Mouse (Mus musculus) heart, embryonic 12.5 days (tissue): ENCODE data around the gene AU022252. TPM values are rescaled to one million over a fixed set of nuclear protein-coding genes. Genes with fewer than 3 reads are reported as not detected.

Experiments
- ATAC-seq: fragments of 200-750 bp; cut with Nextera tagmentation; 2 replicates; pipeline ENCODE4 v1.8.0; 2017; ENCODE audit warnings: moderate TSS enrichment, moderate library complexity; ENCODE audit not compliant: insufficient number of reproducible peaks, low FRiP score
- H3K27ac ChIP-seq: fragments of 300-500 bp; sonication (generic); 2 replicates; pipeline ENCODE4 v1.5.1; 2016; ENCODE audit warnings: mild to moderate bottlenecking, moderate library complexity; ENCODE audit not compliant: poor library complexity, severe bottlenecking
- H3K27me3 ChIP-seq: fragments of 300-500 bp; sonication (generic); replicated peaks from 2 replicates; pipeline ENCODE4 v1.6.1; 2016; ENCODE audit warnings: mild to moderate bottlenecking, moderate library complexity
- H3K36me3 ChIP-seq: fragments of 300-500 bp; sonication (generic); 2 replicates; pipeline ENCODE4 v1.6.1; 2016; ENCODE audit warnings: mild to moderate bottlenecking, moderate library complexity
- H3K4me1 ChIP-seq: fragments of 300-500 bp; sonication (generic); replicated peaks from 2 replicates; pipeline ENCODE4 v1.6.1; 2016; ENCODE audit warnings: mild to moderate bottlenecking
- H3K4me2 ChIP-seq: fragments of 300-500 bp; sonication (generic); 2 replicates; pipeline ENCODE4 v1.6.1; 2016; ENCODE audit warnings: mild to moderate bottlenecking, moderate library complexity
- H3K4me3 ChIP-seq: fragments of 300-500 bp; sonication (generic); 2 replicates; pipeline ENCODE4 v1.5.1; 2016; ENCODE audit warnings: mild to moderate bottlenecking
- H3K9ac ChIP-seq: fragments of 300-500 bp; sonication (generic); 2 replicates; pipeline ENCODE4 v1.6.1; 2016; ENCODE audit warnings: mild to moderate bottlenecking, moderate library complexity
- H3K9me3 ChIP-seq: fragments of 300-500 bp; sonication (generic); replicated peaks from 2 replicates; pipeline ENCODE4 v1.6.1; 2016; ENCODE audit warnings: mild to moderate bottlenecking, moderate library complexity
- WGBS: fragments of 180-500 bp; shearing (Covaris S2); methylation state at CpG from one replicate; pipeline ENCODE4 v1.1.7; 2016; 5-methylcytosine and 5-hydroxymethylcytosine counted together
- polyA plus RNA-seq: library from polyadenylated mRNA; unstranded; fragments of >200 nt; fragmentation: Nextera tagmentation; extraction: Ambion mirVana; gene quantifications from 2 replicates; pipeline ENCODE4 v1.2.1, GENCODE M21; 2016

Gene AU022252
- polyA plus RNA-seq, 1 experiment from 2014 or later: 27.8 TPM

- H3K27me3 ChIP-seq: no peaks in the 10 kb centered on the region
- H3K9me3 ChIP-seq: no peaks in the 10 kb centered on the region
- no peak overlapping the region for H3K4me3 ChIP-seq
- H3K4me2 ChIP-seq: no peak overlapping the region
- ATAC-seq: no peak
- H3K27ac ChIP-seq: no peak overlapping the region
- WGBS: 87% methylated on average over 12 of the region's 12 CpGs
- H3K36me3 ChIP-seq: peaks cover 81% of the 10 kb centered on the region
- H3K9ac ChIP-seq: no peak overlapping the region
- H3K4me1 ChIP-seq: peaks cover 15% of the 10 kb centered on the region
Observed at GRCm38 (mm10) chr4:119242571-119242970, 10.1 kb upstream of the AU022252 start.

- Histone ChIP-seq H3K27ac (no peak overlapping the region), H3K4me1 (peaks cover 11% of the 10 kb centered on the region), H3K4me2 (no peak overlapping the region), H3K4me3 (no peak overlapping the region), H3K27me3 (no peaks in the 10 kb centered on the region), H3K36me3 (peaks cover 85% of the 10 kb centered on the region), H3K9ac (no peak overlapping the region), H3K9me3 (no peaks in the 10 kb centered on the region)
- no peak for ATAC-seq
- WGBS: 77% methylated on average over 14 of the region's 14 CpGs
Observed at GRCm38 (mm10) chr4:119241664-119242063, 9.2 kb upstream of the AU022252 start.

- Histone ChIP-seq H3K9me3 (no peaks in the 10 kb centered on the region), H3K4me3 (no peak overlapping the region), H3K4me2 (no peak overlapping the region), H3K4me1 (peaks cover 5% of the 10 kb centered on the region), H3K36me3 (peaks cover 70% of the 10 kb centered on the region), H3K27me3 (no peaks in the 10 kb centered on the region), H3K9ac (no peak overlapping the region), H3K27ac (no peak overlapping the region; the same call in 1 of the 2 replicates)
- peak; percentile 22; the same call in 1 of the 2 replicates for ATAC-seq
- WGBS: 46% methylated on average over 12 of the region's 12 CpGs
Observed at GRCm38 (mm10) chr4:119239181-119239682, 6.7 kb upstream of the AU022252 start.

- H3K4me2 ChIP-seq: no peak overlapping the region
- no peaks in the 10 kb centered on the region for H3K27me3 ChIP-seq
- no peak overlapping the region for H3K9ac ChIP-seq
- H3K36me3 ChIP-seq: peaks cover 64% of the 10 kb centered on the region
- H3K27ac ChIP-seq: no peak overlapping the region
- no peak overlapping the region for H3K4me3 ChIP-seq
- peaks cover 5% of the 10 kb centered on the region for H3K4me1 ChIP-seq
- H3K9me3 ChIP-seq: no peaks in the 10 kb centered on the region
- no peak for ATAC-seq
- 69% methylated on average over 3 of the region's 3 CpGs for WGBS
Observed at GRCm38 (mm10) chr4:119238661-119239060, 6.1 kb upstream of the AU022252 start.

GRCm38 (mm10) chr4:119234348-119234747, 1.8 kb upstream of the AU022252 start:
- no peaks in the 10 kb centered on the region for H3K9me3 ChIP-seq
- H3K9ac ChIP-seq: peak overlapping the region; percentile 88
- peaks cover 25% of the 10 kb centered on the region for H3K36me3 ChIP-seq
- peak overlapping the region; percentile 91 for H3K4me3 ChIP-seq
- 59% methylated on average over 3 of the region's 3 CpGs for WGBS
- H3K27ac ChIP-seq: no peak overlapping the region
- peak overlapping the region; percentile 91 for H3K4me2 ChIP-seq
- H3K4me1 ChIP-seq: peaks cover 10% of the 10 kb centered on the region
- no peak for ATAC-seq
- no peaks in the 10 kb centered on the region for H3K27me3 ChIP-seq

GRCm38 (mm10) chr4:119233256-119233901, 867 bp upstream of the AU022252 start:
- H3K4me2 ChIP-seq: peak overlapping the region; percentile 91
- 0% methylated on average over 36 of the region's 36 CpGs for WGBS
- no peaks in the 10 kb centered on the region for H3K27me3 ChIP-seq
- H3K9me3 ChIP-seq: no peaks in the 10 kb centered on the region
- H3K4me3 ChIP-seq: peak overlapping the region; percentile 91
- ATAC-seq: no peak; the same call in 1 of the 2 replicates
- H3K27ac ChIP-seq: peak overlapping the region; percentile 56; the same call in 1 of the 2 replicates
- peaks cover 10% of the 10 kb centered on the region for H3K4me1 ChIP-seq
- peaks cover 27% of the 10 kb centered on the region for H3K36me3 ChIP-seq
- peak overlapping the region; percentile 88 for H3K9ac ChIP-seq

- Histone ChIP-seq H3K27ac (no peak overlapping the region), H3K9me3 (no peaks in the 10 kb centered on the region), H3K4me2 (no peak overlapping the region), H3K36me3 (peaks cover 56% of the 10 kb centered on the region), H3K4me1 (0 out of 2 replicates have a peak, but pooled peaks cover 5% of the 10 kb centered on the region), H3K27me3 (no peaks in the 10 kb centered on the region), H3K4me3 (no peak overlapping the region), H3K9ac (no peak overlapping the region)
- 90% methylated on average over 11 of the region's 11 CpGs for WGBS
- no peak for ATAC-seq
Observed at GRCm38 (mm10) chr4:119226751-119227150, 5.8 kb downstream of the AU022252 start.

- H3K4me2 ChIP-seq: no peak overlapping the region
- H3K9ac ChIP-seq: no peak overlapping the region
- H3K4me1 ChIP-seq: no peaks in the 10 kb centered on the region
- H3K27ac ChIP-seq: no peak overlapping the region
- ATAC-seq: no peak
- H3K36me3 ChIP-seq: peaks cover 58% of the 10 kb centered on the region
- no peaks in the 10 kb centered on the region for H3K9me3 ChIP-seq
- no peak overlapping the region for H3K4me3 ChIP-seq
- 88% methylated on average over 9 of the region's 9 CpGs for WGBS
- H3K27me3 ChIP-seq: no peaks in the 10 kb centered on the region
Observed at GRCm38 (mm10) chr4:119225719-119226118, 6.8 kb downstream of the AU022252 start.

- no peak overlapping the region for H3K4me3 ChIP-seq
- H3K27me3 ChIP-seq: no peaks in the 10 kb centered on the region
- peaks cover 58% of the 10 kb centered on the region for H3K36me3 ChIP-seq
- H3K9me3 ChIP-seq: no peaks in the 10 kb centered on the region
- H3K4me2 ChIP-seq: no peak overlapping the region
- ATAC-seq: no peak
- H3K9ac ChIP-seq: no peak overlapping the region
- WGBS: 87% methylated on average over 3 of the region's 3 CpGs
- no peaks in the 10 kb centered on the region for H3K4me1 ChIP-seq
- H3K27ac ChIP-seq: no peak overlapping the region
Observed at GRCm38 (mm10) chr4:119224534-119224933, 8.0 kb downstream of the AU022252 start.

- no peaks in the 10 kb centered on the region for H3K27me3 ChIP-seq
- H3K9ac ChIP-seq: no peak overlapping the region
- no peak for ATAC-seq
- 83% methylated on average over 1 of the region's 1 CpGs for WGBS
- H3K27ac ChIP-seq: no peak overlapping the region
- H3K4me3 ChIP-seq: no peak overlapping the region
- no peaks in the 10 kb centered on the region for H3K4me1 ChIP-seq
- H3K36me3 ChIP-seq: peaks cover 58% of the 10 kb centered on the region
- no peaks in the 10 kb centered on the region for H3K9me3 ChIP-seq
- H3K4me2 ChIP-seq: no peak overlapping the region
Observed at GRCm38 (mm10) chr4:119223696-119224095, 8.8 kb downstream of the AU022252 start.

- ATAC-seq: peak; percentile 33; the same call in 1 of the 2 replicates
- Histone ChIP-seq H3K36me3 (peaks cover 7% of the 10 kb centered on the region; the same call in 1 of the 2 replicates), H3K9ac (no peak within 1 kb of the TSS), H3K27ac (no peak within 1 kb of the TSS), H3K4me2 (peak within 1 kb of the TSS; percentile 13; the same call in 1 of the 2 replicates), H3K4me1 (peaks cover 12% of the 10 kb centered on the region; the same call in 1 of the 2 replicates), H3K4me3 (no peak within 1 kb of the TSS), H3K9me3 (no peaks in the 10 kb centered on the region), H3K27me3 (no peaks in the 10 kb centered on the region)
- 11% methylated on average over 11 of the region's 11 CpGs for WGBS
Observed at GRCm38 (mm10) chr4:119218169-119218568, 14.3 kb downstream of the AU022252 start, which contains the start of gene Tmem269. Tmem269 (minus strand) TSS chr4:119218217.
